Mouse (Mus musculus) A20 (cell line): ENCODE measurements at regions not wholly inside any gene's neighbourhood (a gene's known extent, or its start where the extent isn't known, plus 50 kb on each side); places are given as distances from the start of the nearest gene placed in this dataset.

Experiments
- DNase-seq: peaks from one replicate; pipeline ENCODE4 v3.0.0-alpha.2; 2011; ENCODE audit warnings: low read depth, low spot score

GRCm38 (mm10) chr2:101206637-101207036, 417.9 kb upstream of the Rag2 start:
- no peak for DNase-seq

GRCm38 (mm10) chr2:101209136-101209535, 415.4 kb upstream of the Rag2 start:
- no peak for DNase-seq

GRCm38 (mm10) chr2:101220759-101221158, 403.8 kb upstream of the Rag2 start:
- no peak for DNase-seq

- peak; percentile 26 for DNase-seq
These were observed 381.5 kb upstream of the Rag2 start for GRCm38 (mm10) chr2:101242983-101243382.

- DNase-seq, result no peak
These were observed 377.4 kb upstream of the Rag2 start for GRCm38 (mm10) chr2:101247133-101247532.

- no peak for DNase-seq
These were observed 372.3 kb upstream of the Rag2 start for GRCm38 (mm10) chr2:101252228-101252627.

GRCm38 (mm10) chr2:101256464-101256863, 368.1 kb upstream of the Rag2 start:
- DNase-seq, result no peak

- no peak for DNase-seq
These were observed 360.6 kb upstream of the Rag2 start for GRCm38 (mm10) chr2:101263934-101264333.

- no peak for DNase-seq
These were observed 357.7 kb upstream of the Rag2 start for GRCm38 (mm10) chr2:101266685-101267374.

- no peak for DNase-seq
These were observed 350.4 kb upstream of the Rag2 start for GRCm38 (mm10) chr2:101274045-101274664.

- no peak for DNase-seq
These were observed 339.6 kb upstream of the Rag2 start for GRCm38 (mm10) chr2:101284886-101285285.

- no peak for DNase-seq
These were observed 336.4 kb upstream of the Rag2 start for GRCm38 (mm10) chr2:101288119-101288518.

GRCm38 (mm10) chr2:101289168-101289567, 335.4 kb upstream of the Rag2 start:
- peak; percentile 48 for DNase-seq

GRCm38 (mm10) chr2:101290738-101291137, 333.8 kb upstream of the Rag2 start:
- no peak for DNase-seq

GRCm38 (mm10) chr2:101295678-101296368, 328.7 kb upstream of the Rag2 start:
- DNase-seq, result peak; percentile 86

GRCm38 (mm10) chr2:101296369-101296682, 328.2 kb upstream of the Rag2 start:
- DNase-seq, result peak; percentile 70

- DNase-seq, result peak; percentile 11
These were observed 327.7 kb upstream of the Rag2 start for GRCm38 (mm10) chr2:101296778-101297177.

GRCm38 (mm10) chr2:101299126-101299525, 325.4 kb upstream of the Rag2 start:
- DNase-seq, result no peak

GRCm38 (mm10) chr2:101300106-101300505, 324.4 kb upstream of the Rag2 start:
- no peak for DNase-seq

- DNase-seq, result no peak
These were observed 303.1 kb upstream of the Rag2 start for GRCm38 (mm10) chr2:101321286-101321914.

GRCm38 (mm10) chr2:101356709-101357108, 267.8 kb upstream of the Rag2 start:
- no peak for DNase-seq

- no peak for DNase-seq
These were observed 260.3 kb upstream of the Rag2 start for GRCm38 (mm10) chr2:101364256-101364655.
